Mouse (Mus musculus) embryo, embryonic 10 days (tissue): Measurements from ENCODE around the gene Fam57a.
"Not testable (repeated sequence)": the region's sequence is repeated elsewhere in the genome, so short reads cannot be mapped to it uniquely, and the experiment has no call there.

ENCODE experiments used
- DNase-seq: peaks from one replicate; pipeline ENCODE4 v3.0.0-alpha.2; 2015; ENCODE audit warnings: low spot score

Gene Fam57a

DNA sequence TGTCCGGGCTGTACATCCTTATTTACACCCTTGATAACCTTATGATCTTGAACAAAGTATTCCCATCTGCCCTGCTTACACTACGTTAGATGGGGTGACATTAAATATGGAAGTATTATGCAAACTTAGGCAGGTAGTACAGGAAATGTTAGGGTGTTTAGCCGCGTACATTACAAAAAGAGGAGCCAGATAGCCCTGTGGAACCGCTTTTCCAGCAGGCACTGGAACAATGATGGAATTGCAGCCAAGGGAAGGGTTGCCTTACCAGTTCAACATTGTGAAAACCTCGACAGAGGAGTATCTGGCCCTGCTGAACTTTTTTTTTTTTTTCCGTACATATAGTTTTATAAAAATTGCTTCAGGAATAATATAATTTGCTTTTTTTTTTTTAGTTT, 672 bp downstream of the Fam57a start:
- DNase-seq, result no peak

- DNase-seq, result no peak
Measured at GRCm38 (mm10) chr11:76183745-76184144, 4.3 kb downstream of the Fam57a start.

- no peak for DNase-seq
Measured at GRCm38 (mm10) chr11:76186908-76187307, 7.4 kb downstream of the Fam57a start.

DNA sequence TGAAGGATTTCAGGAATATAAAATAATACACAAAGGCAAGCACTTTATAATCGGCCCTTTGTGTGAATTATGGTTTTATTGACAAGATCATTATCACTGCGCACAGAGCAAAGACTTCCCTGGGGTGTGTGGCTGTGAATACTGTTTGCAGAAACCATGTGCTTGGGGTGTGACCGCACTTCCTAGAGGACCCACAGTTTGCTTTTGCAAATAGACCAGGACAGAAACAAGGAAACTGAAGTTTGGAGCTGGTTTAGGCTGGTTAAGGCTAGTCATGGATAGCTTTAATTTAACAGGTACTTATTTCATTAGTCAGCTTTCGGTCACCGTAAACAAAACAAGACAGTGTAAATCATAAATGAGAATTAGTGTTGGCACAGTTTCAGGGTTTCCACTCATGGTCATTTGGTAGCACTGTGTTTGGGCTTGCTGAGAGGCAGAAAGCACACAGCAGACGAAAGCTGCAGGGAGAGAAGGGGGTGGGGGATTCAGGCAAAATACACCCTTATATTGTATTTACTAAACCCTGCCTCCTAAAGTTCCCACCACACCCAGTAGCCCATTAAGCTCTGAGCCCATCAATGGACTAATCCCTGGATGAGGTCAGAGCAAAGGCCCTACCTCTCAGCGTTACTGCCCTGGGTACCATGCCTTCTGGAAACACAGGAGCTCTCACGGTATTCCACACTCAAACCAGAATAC, 17.0 kb downstream of the Fam57a start:
- DNase-seq, result no peak

DNA sequence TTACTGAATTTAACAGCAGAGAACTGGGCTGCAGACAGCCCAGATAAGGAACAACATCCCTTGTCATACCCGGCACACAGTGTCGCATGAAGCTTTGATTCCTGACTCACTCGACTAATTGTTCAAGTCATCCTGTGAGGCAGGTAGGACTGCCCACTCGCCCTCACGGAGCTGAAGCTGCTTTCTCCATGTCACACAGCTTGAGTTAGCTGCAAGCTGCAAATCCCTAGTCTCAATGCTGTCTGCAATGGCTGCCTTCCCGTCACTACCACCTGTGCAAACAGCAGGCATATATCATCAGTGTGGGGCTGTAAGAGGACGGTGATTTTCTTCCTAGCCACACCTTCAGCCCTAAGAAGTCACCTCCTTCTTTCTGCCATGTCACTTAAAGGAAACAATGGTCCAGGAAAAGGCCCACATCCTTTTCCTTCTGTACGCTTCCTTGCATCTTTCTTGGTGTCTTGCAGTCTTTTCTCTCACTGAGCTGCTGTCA, 17.6 kb downstream of the Fam57a start:
- no peak for DNase-seq

GRCm38 (mm10) chr11:76201761-76202674, 22.5 kb downstream of the Fam57a start:
- peak; percentile 83 for DNase-seq

GRCm38 (mm10) chr11:76206793-76207192, 27.3 kb downstream of the Fam57a start:
- no peak for DNase-seq

DNA sequence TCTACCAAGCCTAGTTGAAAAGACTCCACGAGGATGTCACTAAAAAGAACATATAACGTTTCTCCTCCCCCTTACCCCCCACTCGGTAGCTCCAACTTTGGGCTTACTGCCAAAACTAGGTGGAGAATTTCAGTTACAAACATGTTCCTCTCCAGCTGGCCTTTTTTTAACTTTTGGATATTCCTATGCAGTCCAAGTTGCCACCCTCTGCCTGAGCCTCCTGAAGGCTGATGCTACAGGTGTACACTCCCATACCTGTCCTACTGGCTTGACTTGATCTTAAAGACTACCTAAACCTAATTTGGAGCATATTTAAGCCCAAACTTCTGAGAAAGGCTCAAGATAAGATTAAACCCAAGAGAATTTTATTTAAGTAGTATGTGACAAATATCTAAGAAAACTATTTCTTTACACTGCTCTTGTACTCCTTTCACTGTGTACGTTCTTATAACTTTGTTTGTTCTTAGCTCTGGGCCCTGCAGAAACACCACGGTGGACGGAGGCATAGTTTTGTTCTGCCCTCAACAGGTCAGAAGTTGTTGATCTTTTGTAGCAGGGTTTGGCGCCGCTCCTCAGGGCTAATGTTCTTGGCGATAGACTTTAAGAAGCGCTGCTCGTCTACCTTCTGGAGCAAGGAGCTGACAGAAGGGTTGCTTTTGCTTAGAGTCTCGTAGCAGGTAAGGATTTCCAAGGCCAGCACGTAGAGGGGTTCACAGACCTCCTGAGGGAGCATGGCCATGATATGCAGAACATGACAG, 30.9 kb downstream of the Fam57a start:
- no peak for DNase-seq

- DNase-seq, result not testable (repeated sequence)
Measured at GRCm38 (mm10) chr11:76211595-76211994, 32.1 kb downstream of the Fam57a start.

- peak; percentile 65 for DNase-seq
Measured at GRCm38 (mm10) chr11:76213841-76214240, 34.4 kb downstream of the Fam57a start.

DNA sequence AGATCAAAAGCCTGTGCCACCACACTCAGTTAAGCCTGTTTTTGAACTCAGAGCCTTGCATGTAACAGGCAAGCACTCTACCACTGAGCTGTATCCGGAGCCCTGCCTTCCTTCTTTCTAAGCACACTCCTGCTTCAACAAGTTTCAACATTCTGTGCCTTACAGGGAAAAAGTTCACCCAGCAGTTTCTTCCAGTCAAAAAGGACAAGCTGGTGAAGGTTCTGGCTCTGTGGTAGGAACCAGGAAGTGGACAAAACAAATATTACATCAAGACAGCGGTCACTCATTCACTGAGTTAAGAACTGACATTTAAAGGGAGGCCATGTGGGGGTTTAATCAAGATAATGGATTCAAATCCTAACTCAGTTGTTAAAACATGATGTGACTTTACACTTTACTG, 35.5 kb downstream of the Fam57a start:
- DNase-seq, result no peak

GRCm38 (mm10) chr11:76216049-76216540, 36.6 kb downstream of the Fam57a start:
- no peak for DNase-seq

- DNase-seq, result peak; percentile 45
Measured at GRCm38 (mm10) chr11:76216681-76217389, 37.4 kb downstream of the Fam57a start.

DNA sequence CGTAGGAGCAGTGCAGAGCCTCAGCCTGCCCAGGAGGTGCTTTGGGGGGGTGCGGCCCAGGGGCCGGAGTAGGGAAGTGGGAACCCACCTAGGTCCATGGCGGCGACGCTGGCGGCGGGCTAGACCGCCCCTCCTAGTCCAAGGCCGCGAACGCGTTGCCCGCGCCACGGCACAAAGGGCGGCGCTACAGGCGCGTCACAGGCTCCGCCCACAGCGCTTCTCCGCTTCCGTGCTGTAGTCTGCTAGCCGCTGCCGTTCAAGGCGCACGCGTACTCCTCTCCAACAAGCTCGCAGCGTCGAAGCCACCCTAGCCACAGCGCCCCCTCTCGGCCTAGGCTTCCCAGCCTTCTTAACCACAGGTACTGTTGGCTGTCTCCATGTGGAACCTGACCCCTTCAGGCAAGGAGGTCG, 37.9 kb downstream of the Fam57a start, which contains the start of the genes Dbil5 and Gemin4:
Gene Dbil5 (plus strand): TSS at position 219 of the 411 bp plus-strand sequence.
Gene Gemin4 (minus strand): TSS at position 275 of the 411 bp plus-strand sequence.
- DNase-seq, result peak; percentile 100

DNA sequence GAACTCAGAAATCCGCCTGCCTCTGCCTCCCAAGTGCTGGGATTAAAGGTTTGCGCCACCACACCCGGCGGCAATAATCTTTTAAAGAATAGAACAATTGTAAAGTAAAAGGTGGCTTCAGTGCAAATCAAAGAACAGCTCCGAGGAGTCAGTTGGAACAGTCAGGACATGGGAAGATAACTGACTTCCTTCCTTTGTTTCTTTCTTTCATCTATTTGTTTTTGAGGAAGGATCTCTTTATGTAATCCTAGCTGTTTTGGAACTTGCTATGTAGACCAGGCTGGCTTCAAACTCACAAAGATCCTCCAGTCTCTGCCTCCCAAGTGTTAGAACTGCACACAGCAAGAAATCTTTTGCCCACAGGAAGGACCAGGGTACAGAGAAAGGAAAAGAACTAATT, 45.2 kb downstream of the Fam57a start:
- no peak for DNase-seq

DNA sequence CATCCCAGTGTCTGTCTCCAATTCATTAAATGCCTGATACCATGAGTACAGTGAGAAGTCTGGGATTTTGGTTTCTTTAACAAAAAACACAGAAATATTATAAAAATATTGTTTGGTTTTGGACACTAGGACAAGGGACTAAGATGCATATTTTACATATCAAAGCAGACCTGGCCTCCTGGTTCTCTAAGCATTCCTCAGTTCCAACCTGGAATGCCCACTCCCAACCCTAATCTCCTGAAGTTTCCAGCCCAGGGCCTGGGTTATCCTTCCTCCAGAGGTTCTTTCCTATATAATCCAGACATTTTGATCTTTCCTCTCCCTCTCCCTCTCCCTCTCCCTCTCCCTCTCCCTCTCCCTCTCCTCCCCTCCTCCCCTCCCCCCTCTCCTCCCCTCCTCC, 45.6 kb downstream of the Fam57a start:
- DNase-seq, result no peak

DNA sequence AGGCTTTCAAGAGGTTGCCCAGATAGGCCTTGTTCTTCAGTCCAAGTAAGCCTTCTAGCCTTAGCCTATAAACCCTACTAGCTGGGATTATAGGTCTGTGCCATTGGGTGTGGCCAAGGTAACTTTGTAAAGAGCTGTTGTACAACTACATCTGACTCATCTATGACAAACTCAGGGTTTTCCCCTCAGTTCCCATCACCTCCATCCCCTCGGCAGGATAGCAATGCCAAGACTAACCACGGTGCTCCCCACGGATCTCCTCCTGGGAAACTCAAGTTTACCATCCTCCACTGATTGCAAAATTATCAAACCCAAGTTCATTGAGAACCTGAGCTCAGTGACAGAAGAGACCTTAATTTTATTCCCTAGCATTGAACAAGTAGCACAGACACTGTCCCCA, 56.7 kb downstream of the Fam57a start:
- DNase-seq, result no peak

DNA sequence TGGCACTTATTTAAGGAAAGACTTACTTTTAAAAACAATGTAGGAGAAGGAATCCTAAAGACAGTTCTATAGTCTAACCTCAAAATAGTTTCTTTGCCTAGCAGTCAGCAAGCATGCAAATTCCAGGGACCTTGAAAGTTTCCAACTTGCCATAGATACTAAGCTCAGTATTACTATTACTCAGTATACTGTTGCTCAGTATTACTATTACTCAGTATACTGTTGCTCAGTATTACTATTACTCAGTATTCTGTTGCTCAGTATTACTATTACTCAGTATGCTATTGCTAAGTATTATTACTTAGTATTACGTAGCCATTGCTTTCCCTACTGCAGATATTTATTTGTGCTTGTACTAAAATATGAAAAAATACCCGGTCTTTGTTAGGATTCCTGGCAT, 60.3 kb downstream of the Fam57a start:
- no peak for DNase-seq

DNA sequence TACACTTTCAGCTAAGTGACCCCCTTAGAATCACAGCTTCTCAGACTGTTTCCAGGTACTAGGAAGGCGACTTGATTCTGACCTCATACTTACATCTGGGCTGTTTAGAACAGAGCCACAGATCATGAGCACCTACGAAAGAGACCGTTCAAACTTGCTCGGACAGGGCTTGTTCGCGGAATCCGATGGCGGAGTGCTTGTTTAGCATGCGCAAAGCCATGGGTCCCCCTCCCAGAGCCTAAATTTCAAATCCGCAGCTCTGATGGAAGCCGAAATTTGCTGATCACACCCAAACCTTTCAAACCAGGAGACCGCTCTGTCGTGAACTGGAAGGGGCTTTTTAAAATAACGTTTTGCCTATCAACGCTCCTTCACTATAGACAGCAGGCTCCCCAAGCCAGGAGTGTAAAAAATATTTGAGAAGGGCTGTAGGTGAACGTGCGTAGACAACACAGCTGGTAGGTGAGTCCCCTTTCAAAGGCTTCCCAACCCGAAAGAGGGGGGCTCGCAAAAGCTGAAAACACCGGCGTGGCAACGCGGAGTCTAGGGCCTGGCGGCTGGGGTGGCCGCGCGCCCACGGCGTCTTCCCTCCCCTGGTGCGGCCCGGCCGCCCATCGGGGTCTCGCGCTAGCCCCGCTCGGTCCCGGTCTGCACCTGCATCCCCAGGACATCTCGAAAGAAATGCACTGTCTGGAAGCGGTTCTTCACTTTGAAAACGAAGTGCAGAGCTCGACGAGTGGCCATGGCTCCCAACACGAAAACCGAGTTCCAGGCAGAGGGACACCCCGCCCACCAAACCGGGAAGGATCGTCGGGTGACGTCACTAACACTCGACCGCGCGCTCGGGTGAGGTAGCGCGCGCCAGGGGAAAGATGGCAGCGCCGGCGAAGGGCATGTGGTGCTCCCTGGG, 63.7 kb downstream of the Fam57a start, which contains the start of the genes Mrm3 and Glod4:
Gene Mrm3 (plus strand): TSS at position 815 of the 910 bp plus-strand sequence.
Gene Glod4 (minus strand): TSS at position 825 of the 910 bp plus-strand sequence.
- DNase-seq, result peak; percentile 97
